Mouse (Mus musculus) stomach, embryonic 15.5 days (tissue): ENCODE results near the gene Clrn3. TPM values are rescaled to one million over a fixed set of nuclear protein-coding genes. Genes with fewer than 3 reads are reported as not detected.
A peak's percentile ranks its signal among the peaks of the same experiment; 100 is the strongest.
"Not testable (repeated sequence)": the region's sequence is repeated elsewhere in the genome, so short reads cannot be mapped to it uniquely, and the experiment has no call there.

Source experiments
- ATAC-seq: fragments of 200-750 bp; cut with Nextera tagmentation; 2 replicates; pipeline ENCODE4 v1.8.0; 2017; ENCODE audit warnings: low read depth, moderate number of reproducible peaks, moderate TSS enrichment; ENCODE audit not compliant: insufficient read depth, low FRiP score
- H3K27ac ChIP-seq: fragments of 300-500 bp; sonication (generic); 2 replicates; pipeline ENCODE4 v1.5.1; 2015; ENCODE audit warnings: mild to moderate bottlenecking, inconsistent platforms
- H3K27me3 ChIP-seq: fragments of 300-500 bp; sonication (generic); replicated peaks from 2 replicates; pipeline ENCODE4 v1.6.1; 2015; ENCODE audit warnings: inconsistent platforms
- H3K36me3 ChIP-seq: fragments of 300-500 bp; sonication (generic); 2 replicates; pipeline ENCODE4 v1.6.1; 2015; ENCODE audit warnings: inconsistent platforms
- H3K4me1 ChIP-seq: fragments of 300-500 bp; sonication (generic); 2 replicates; pipeline ENCODE4 v1.6.1; 2015; ENCODE audit warnings: inconsistent platforms
- H3K4me2 ChIP-seq: fragments of 300-500 bp; sonication (generic); 2 replicates; pipeline ENCODE4 v1.6.1; 2015; ENCODE audit warnings: mild to moderate bottlenecking, inconsistent platforms
- H3K4me3 ChIP-seq: fragments of 300-500 bp; sonication (generic); replicated peaks from 2 replicates; pipeline ENCODE4 v1.5.1; 2015; ENCODE audit warnings: inconsistent platforms
- H3K9ac ChIP-seq: fragments of 300-500 bp; sonication (generic); 2 replicates; pipeline ENCODE4 v1.6.1; 2015; ENCODE audit warnings: inconsistent platforms
- H3K9me3 ChIP-seq: fragments of 300-500 bp; sonication (generic); 2 replicates; pipeline ENCODE4 v1.6.1; 2016; ENCODE audit warnings: inconsistent platforms
- WGBS: fragments of 180-500 bp; shearing (Covaris S2); methylation state at CpG from one replicate; pipeline ENCODE4 v1.1.7; 2015; 5-methylcytosine and 5-hydroxymethylcytosine counted together
- polyA plus RNA-seq: library from polyadenylated mRNA; unstranded; fragments of >200 nt; fragmentation: Nextera tagmentation; extraction: Ambion mirVana; gene quantifications from 2 replicates; pipeline ENCODE4 v1.2.1, GENCODE M21; 2015

The Clrn3 gene
- 5.2 and 6.7 TPM in 2 replicates for polyA plus RNA-seq

DNA sequence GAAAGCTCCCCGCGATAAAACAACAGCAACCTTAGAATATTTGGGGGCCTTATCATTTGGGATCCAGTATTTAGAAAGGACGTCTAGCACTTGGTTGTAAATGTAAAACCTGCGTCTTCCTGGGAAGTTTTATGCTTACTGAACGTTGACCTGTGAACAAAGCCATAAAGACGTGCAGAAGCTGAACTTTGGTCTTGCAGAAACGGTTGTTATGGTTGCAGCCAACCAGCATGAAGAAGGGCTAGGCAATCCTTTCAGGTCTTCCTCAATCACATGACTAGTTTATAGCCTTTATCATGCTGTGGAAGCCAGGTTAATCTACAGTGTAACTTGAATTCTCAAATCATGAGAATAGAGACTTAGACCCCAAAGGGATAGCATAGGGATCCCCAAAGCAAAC is at the start of gene Clrn3:
Gene Clrn3 (minus strand): TSS at position 140 of the 400 bp plus-strand sequence.
- H3K4me1 ChIP-seq = 0 out of 2 replicates have a peak, but pooled peaks cover 4% of the 10 kb centered on the region
- H3K4me2 ChIP-seq = no peak within 1 kb of the TSS
- no peaks in the 10 kb centered on the region for H3K9me3 ChIP-seq
- no peaks in the 10 kb centered on the region for H3K36me3 ChIP-seq
- WGBS = 76% methylated on average over 7 of the region's 7 CpGs
- no peak for ATAC-seq
- no peak within 1 kb of the TSS for H3K27ac ChIP-seq
- H3K27me3 ChIP-seq = no peaks in the 10 kb centered on the region
- no peak within 1 kb of the TSS for H3K9ac ChIP-seq
- H3K4me3 ChIP-seq = no peak within 1 kb of the TSS

DNA sequence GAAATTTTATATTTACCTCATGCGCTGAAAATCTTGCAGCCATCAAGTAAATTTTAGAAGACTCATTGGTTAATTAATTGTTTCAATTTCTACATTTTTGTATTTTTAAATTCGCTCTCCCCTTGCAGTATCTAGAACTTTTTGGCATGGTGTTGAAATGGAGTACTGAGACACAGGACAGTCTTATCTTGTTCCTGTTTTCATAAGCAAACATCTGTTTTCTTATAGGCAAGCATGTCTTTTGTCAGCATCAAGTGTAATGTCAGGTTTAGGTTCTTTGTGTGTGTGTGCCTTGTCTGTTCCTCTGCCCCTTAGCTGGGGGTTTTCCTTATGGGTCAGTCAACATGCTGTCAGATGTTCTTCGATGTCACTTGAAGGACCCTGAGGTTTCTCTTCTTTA is 47.9 kb upstream of the Clrn3 start:
- no peaks in the 10 kb centered on the region for H3K36me3 ChIP-seq
- no peak overlapping the region for H3K4me3 ChIP-seq
- H3K4me1 ChIP-seq = no peaks in the 10 kb centered on the region
- no peak overlapping the region for H3K27ac ChIP-seq
- no peak overlapping the region for H3K4me2 ChIP-seq
- H3K27me3 ChIP-seq = no peaks in the 10 kb centered on the region
- 84% methylated on average over 3 of the region's 3 CpGs for WGBS
- no peak for ATAC-seq
- no peak overlapping the region for H3K9ac ChIP-seq
- no peaks in the 10 kb centered on the region for H3K9me3 ChIP-seq

DNA sequence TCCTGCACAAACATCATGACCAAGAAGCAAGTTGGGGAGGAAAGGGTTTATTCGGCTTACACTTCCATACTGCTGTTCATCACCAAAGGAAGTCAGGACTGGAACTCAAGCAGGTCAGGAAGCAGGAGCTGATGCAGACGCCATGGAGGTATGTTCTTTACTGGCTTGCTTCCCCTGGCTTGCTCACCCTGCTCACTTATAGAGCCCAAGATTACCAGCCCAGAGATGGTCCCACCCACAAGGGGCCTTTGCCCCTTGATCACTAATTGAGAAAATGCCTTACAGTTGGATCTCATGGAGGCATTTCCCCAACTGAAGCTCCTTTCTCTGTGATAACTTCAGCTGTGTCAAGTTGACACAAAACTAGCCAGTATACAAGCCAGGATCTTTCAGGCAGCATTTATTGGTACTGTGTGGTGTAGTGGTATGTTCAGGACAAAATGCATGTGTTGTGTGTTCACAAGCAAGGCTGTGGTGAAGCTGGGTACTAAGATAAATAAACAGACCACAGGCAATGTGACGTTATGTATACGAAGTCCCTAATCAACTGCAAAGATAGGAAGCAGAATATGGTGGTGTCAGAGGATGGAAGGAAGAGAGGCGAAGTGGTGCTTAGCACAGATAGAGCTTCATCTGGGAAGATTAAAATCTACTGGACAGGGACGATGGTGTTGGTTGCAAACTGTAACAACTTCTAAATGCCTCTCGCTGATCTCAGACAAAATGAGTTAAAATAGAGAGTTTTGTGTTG is 47.0 kb upstream of the Clrn3 start:
- not testable (repeated sequence) for H3K4me1 ChIP-seq, ATAC-seq, H3K9me3 ChIP-seq, H3K27me3 ChIP-seq, H3K4me2 ChIP-seq, H3K36me3 ChIP-seq, H3K27ac ChIP-seq, H3K4me3 ChIP-seq, H3K9ac ChIP-seq
- 63% methylated on average over 7 of the region's 7 CpGs for WGBS

GRCm38 (mm10) chr7:135571951-135572559 is 43.6 kb upstream of the Clrn3 start:
- ATAC-seq = peak; percentile 66; the same call in 1 of the 2 replicates
- H3K27me3 ChIP-seq = no peaks in the 10 kb centered on the region
- no peak overlapping the region for H3K9ac ChIP-seq
- no peaks in the 10 kb centered on the region for H3K36me3 ChIP-seq
- 0 out of 2 replicates have a peak overlapping the region, but pooled peaks have one; percentile 44 for H3K27ac ChIP-seq
- no peak overlapping the region for H3K4me2 ChIP-seq
- H3K9me3 ChIP-seq = no peaks in the 10 kb centered on the region
- H3K4me1 ChIP-seq = no peaks in the 10 kb centered on the region
- WGBS = 50% methylated on average over 10 of the region's 10 CpGs
- H3K4me3 ChIP-seq = no peak overlapping the region

DNA sequence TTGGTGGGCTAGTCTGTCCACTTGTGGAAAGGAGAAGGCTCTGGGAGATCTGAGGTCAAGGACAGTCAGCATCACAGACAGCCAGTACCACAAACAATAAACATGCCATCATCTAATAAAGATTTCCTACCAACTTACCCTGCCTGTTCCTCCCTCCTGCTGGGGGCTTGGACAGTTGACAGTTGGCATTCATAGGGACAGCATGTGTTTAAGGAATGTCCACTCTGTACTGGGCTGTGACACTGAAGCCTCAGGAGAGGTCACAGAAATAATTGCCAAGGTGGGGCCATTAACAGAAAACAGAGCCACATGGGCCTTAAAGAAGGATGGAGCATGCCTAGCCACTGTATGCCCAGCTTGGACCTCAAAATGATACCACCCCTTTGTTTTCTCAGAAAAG is 42.9 kb upstream of the Clrn3 start:
- Histone ChIP-seq H3K36me3 (no peaks in the 10 kb centered on the region), H3K27ac (peak overlapping the region; percentile 35; the same call in 1 of the 2 replicates), H3K27me3 (no peaks in the 10 kb centered on the region), H3K4me1 (no peaks in the 10 kb centered on the region), H3K4me2 (no peak overlapping the region), H3K4me3 (no peak overlapping the region), H3K9ac (no peak overlapping the region), H3K9me3 (no peaks in the 10 kb centered on the region)
- ATAC-seq = no peak

- no peak for ATAC-seq
- WGBS = 47% methylated on average over 2 of the region's 2 CpGs
Observed at GRCm38 (mm10) chr7:135568550-135568949, 40.1 kb upstream of the Clrn3 start.

GRCm38 (mm10) chr7:135567582-135567981 is 39.1 kb upstream of the Clrn3 start:
- Histone ChIP-seq H3K9ac (no peak overlapping the region), H3K9me3 (no peaks in the 10 kb centered on the region), H3K4me3 (no peak overlapping the region), H3K27ac (no peak overlapping the region), H3K27me3 (no peaks in the 10 kb centered on the region), H3K4me2 (no peak overlapping the region), H3K4me1 (no peaks in the 10 kb centered on the region), H3K36me3 (no peaks in the 10 kb centered on the region)
- no peak for ATAC-seq
- 76% methylated on average over 1 of the region's 1 CpGs for WGBS

More at GRCm38 (mm10) chr7:135568550-135568949, 40.1 kb upstream of the Clrn3 start:
- Histone ChIP-seq H3K4me1 (no peaks in the 10 kb centered on the region), H3K27ac (no peak overlapping the region), H3K9me3 (no peaks in the 10 kb centered on the region), H3K4me2 (no peak overlapping the region), H3K36me3 (no peaks in the 10 kb centered on the region), H3K9ac (no peak overlapping the region), H3K4me3 (no peak overlapping the region), H3K27me3 (no peaks in the 10 kb centered on the region)

GRCm38 (mm10) chr7:135566013-135566412 is 37.6 kb upstream of the Clrn3 start:
- no peaks in the 10 kb centered on the region for H3K9me3 ChIP-seq

DNA sequence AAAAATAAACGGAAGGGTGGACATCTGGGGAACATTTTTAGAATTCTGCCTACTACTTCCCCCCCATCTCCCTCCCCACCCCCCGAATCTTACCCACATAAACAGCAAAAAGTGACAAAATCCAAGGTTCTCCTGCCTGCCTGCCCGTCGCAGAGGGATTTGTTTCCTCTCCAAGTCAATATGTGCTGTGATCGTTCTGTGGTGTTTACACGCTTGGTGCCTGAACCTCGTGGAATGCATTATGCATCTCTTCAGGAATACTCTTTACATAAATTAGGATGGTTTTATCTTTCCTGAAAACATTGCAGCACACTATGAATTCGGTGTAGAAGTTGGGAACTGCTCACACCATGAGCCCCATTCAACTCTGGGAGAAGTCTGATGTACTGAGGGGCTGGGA is 35.6 kb upstream of the Clrn3 start:
- Histone ChIP-seq H3K4me1 (no peaks in the 10 kb centered on the region), H3K36me3 (no peaks in the 10 kb centered on the region), H3K27ac (no peak overlapping the region), H3K4me3 (no peak overlapping the region), H3K27me3 (no peaks in the 10 kb centered on the region), H3K4me2 (no peak overlapping the region), H3K9ac (no peak overlapping the region), H3K9me3 (no peaks in the 10 kb centered on the region)
- WGBS = 76% methylated on average over 8 of the region's 8 CpGs
- no peak for ATAC-seq

More at GRCm38 (mm10) chr7:135566013-135566412, 37.6 kb upstream of the Clrn3 start:
- no peak overlapping the region for H3K27ac ChIP-seq
- H3K27me3 ChIP-seq = no peaks in the 10 kb centered on the region
- no peaks in the 10 kb centered on the region for H3K36me3 ChIP-seq
- no peak overlapping the region for H3K9ac ChIP-seq
- no peaks in the 10 kb centered on the region for H3K4me1 ChIP-seq
- H3K4me2 ChIP-seq = no peak overlapping the region
- WGBS = 70% methylated on average over 5 of the region's 5 CpGs
- no peak for ATAC-seq
- H3K4me3 ChIP-seq = no peak overlapping the region

GRCm38 (mm10) chr7:135560280-135560679 is 31.8 kb upstream of the Clrn3 start:
- H3K4me1 ChIP-seq = no peaks in the 10 kb centered on the region
- no peaks in the 10 kb centered on the region for H3K9me3 ChIP-seq
- no peak overlapping the region for H3K9ac ChIP-seq
- no peaks in the 10 kb centered on the region for H3K27me3 ChIP-seq
- H3K4me3 ChIP-seq = no peak overlapping the region
- no peak overlapping the region for H3K27ac ChIP-seq
- H3K36me3 ChIP-seq = no peaks in the 10 kb centered on the region
- no peak for ATAC-seq
- no peak overlapping the region for H3K4me2 ChIP-seq
- WGBS = 38% methylated on average over 1 of the region's 1 CpGs

GRCm38 (mm10) chr7:135556663-135557402 is 28.4 kb upstream of the Clrn3 start:
- ATAC-seq = no peak
- no peak overlapping the region for H3K4me2 ChIP-seq
- no peaks in the 10 kb centered on the region for H3K4me1 ChIP-seq
- H3K9me3 ChIP-seq = no peaks in the 10 kb centered on the region
- H3K27ac ChIP-seq = no peak overlapping the region
- H3K36me3 ChIP-seq = no peaks in the 10 kb centered on the region
- no peaks in the 10 kb centered on the region for H3K27me3 ChIP-seq
- 85% methylated on average over 3 of the region's 3 CpGs for WGBS
- no peak overlapping the region for H3K4me3 ChIP-seq
- no peak overlapping the region for H3K9ac ChIP-seq

- Histone ChIP-seq H3K27ac (no peak overlapping the region), H3K36me3 (no peaks in the 10 kb centered on the region), H3K27me3 (no peaks in the 10 kb centered on the region), H3K9ac (no peak overlapping the region), H3K4me3 (no peak overlapping the region), H3K9me3 (no peaks in the 10 kb centered on the region), H3K4me2 (no peak overlapping the region), H3K4me1 (no peaks in the 10 kb centered on the region)
- no peak for ATAC-seq
- 64% methylated on average over 3 of the region's 3 CpGs for WGBS
Observed at GRCm38 (mm10) chr7:135553550-135553949, 25.1 kb upstream of the Clrn3 start.
